Mouse (Mus musculus) right cerebral cortex, postnatal 10 days (tissue): ENCODE data around the gene Inhbc.

Experiments used
- DNase-seq, 2 experiments: peaks; one replicate each; pipeline ENCODE4 v3.0.0; 2021; ENCODE audit warnings: low spot score in 2 of 2

Inhbc gene

GRCm38 (mm10) chr10:127369834-127370820, at the start of gene Inhbc:
Gene Inhbc (minus strand): TSS chr10:127370431.
- DNase-seq: no peak

GRCm38 (mm10) chr10:127414141-127414540, 43.9 kb upstream of the Inhbc start:
- no peak for DNase-seq

GRCm38 (mm10) chr10:127413585-127413984, 43.4 kb upstream of the Inhbc start:
- DNase-seq: no peak

- DNase-seq: no peak
These were observed 42.5 kb upstream of the Inhbc start for GRCm38 (mm10) chr10:127412776-127413175.

- no peak for DNase-seq
These were observed 41.9 kb upstream of the Inhbc start for GRCm38 (mm10) chr10:127412101-127412500.

GRCm38 (mm10) chr10:127407391-127407790, 37.2 kb upstream of the Inhbc start:
- no peak for DNase-seq

- no peak for DNase-seq
These were observed 34.5 kb upstream of the Inhbc start for GRCm38 (mm10) chr10:127404701-127405100.

GRCm38 (mm10) chr10:127391774-127392173, 21.5 kb upstream of the Inhbc start:
- no peak for DNase-seq

- no peak for DNase-seq
These were observed 11.5 kb upstream of the Inhbc start for GRCm38 (mm10) chr10:127381743-127382134.

- peak; percentile 60 to 67 for DNase-seq
These were observed 10.8 kb upstream of the Inhbc start for GRCm38 (mm10) chr10:127380767-127381742.

GRCm38 (mm10) chr10:127380251-127380691, 10.0 kb upstream of the Inhbc start, which contains the start of gene R3hdm2:
Gene R3hdm2 (plus strand): TSS chr10:127380327.
- DNase-seq: peak; percentile 95 to 96

- no peak for DNase-seq
These were observed 9.4 kb upstream of the Inhbc start for GRCm38 (mm10) chr10:127379654-127380053.

GRCm38 (mm10) chr10:127377700-127378099, 7.5 kb upstream of the Inhbc start:
- DNase-seq: no peak

- no peak for DNase-seq
These were observed 792 bp upstream of the Inhbc start for GRCm38 (mm10) chr10:127371023-127371422.

GRCm38 (mm10) chr10:127368273-127368672, 2.0 kb downstream of the Inhbc start:
- no peak for DNase-seq

- no peak for DNase-seq
These were observed 3.1 kb downstream of the Inhbc start for GRCm38 (mm10) chr10:127367116-127367515.

GRCm38 (mm10) chr10:127360714-127361113, 9.5 kb downstream of the Inhbc start:
- no peak for DNase-seq

- DNase-seq: no peak
These were observed 14.9 kb downstream of the Inhbc start for GRCm38 (mm10) chr10:127355336-127355735.

GRCm38 (mm10) chr10:127353909-127354895, 16.0 kb downstream of the Inhbc start, which contains the start of gene Inhbe:
Gene Inhbe (minus strand): TSS chr10:127354411.
- peak; percentile 81 to 90 for DNase-seq

- DNase-seq: no peak
These were observed 17.5 kb downstream of the Inhbc start for GRCm38 (mm10) chr10:127352766-127353165.

GRCm38 (mm10) chr10:127352187-127352586, 18.0 kb downstream of the Inhbc start:
- no peak for DNase-seq
